Mouse (Mus musculus) liver (tissue): Measurements from ENCODE around the gene Adap1.

ENCODE experiments used
- DNase-seq: peaks from one replicate; pipeline ENCODE4 v3.0.0-alpha.2; 2020; ENCODE audit warnings: mixed read lengths

The Adap1 gene

GRCm38 (mm10) chr5:139325395-139325966 is at the start of gene Adap1:
Gene Adap1 (minus strand): TSS chr5:139325622.
- DNase-seq: peak; percentile 56

GRCm38 (mm10) chr5:139374841-139375240 is 49.4 kb upstream of the Adap1 start:
- no peak for DNase-seq

GRCm38 (mm10) chr5:139373889-139374444 is 48.5 kb upstream of the Adap1 start:
- DNase-seq: no peak

GRCm38 (mm10) chr5:139373126-139373525 is 47.7 kb upstream of the Adap1 start:
- DNase-seq: no peak

DNA sequence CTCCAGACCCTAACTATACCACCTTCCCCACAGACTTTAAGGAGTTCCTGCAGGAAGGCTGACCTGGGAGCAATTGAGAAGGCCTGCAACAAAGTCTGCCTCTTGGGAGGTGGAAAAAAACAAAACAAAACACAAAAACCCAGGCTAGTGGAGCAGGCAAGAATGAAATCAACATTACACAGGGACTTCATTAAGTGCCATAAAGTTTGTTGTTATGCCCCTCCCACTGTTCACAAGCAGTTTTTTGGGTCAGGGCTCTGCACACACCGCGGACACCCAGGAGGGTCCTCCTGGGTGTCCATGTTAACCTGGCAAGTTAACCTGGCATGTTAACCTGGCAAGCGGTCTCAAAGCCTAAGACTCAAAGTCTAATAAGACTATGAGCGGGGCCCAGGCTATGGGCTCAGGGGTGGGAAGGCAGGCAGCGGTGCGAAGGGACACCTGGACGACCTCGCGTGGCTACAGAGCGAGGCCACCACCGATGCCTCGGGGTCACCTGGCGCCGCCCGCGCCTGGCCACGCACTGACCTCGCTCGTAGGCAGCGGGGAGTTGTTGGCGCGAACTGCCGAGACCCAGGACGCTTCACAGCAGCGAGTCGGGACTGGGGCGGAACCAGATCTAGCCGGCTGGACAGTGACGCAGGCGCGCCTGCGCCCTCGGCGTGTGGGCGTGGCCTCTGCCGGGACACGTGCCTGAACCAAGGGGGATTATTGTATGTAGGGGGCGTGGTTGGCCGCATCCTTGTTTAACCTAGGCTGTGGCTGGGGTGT is 46.4 kb upstream of the Adap1 start:
- DNase-seq: peak; percentile 96

DNA sequence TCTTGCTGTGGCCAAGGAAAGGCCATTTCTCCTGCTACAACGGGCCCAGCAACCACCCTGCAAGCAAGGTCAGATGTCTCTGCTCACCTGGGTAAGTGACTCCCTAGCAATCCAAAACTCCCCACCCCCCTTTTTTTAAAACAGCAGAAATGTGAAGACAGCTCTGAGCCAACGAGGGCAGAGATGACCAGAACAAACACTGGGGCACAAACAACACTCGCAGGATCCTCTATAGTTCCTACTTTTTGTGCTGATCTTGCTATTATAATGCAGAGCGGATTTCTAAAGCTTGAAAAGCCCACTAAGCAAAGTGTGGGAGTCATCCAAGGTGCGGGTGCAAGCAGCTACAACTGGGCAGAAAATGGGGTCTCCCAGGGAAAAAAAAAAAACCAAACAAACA is 45.7 kb upstream of the Adap1 start:
- no peak for DNase-seq

DNA sequence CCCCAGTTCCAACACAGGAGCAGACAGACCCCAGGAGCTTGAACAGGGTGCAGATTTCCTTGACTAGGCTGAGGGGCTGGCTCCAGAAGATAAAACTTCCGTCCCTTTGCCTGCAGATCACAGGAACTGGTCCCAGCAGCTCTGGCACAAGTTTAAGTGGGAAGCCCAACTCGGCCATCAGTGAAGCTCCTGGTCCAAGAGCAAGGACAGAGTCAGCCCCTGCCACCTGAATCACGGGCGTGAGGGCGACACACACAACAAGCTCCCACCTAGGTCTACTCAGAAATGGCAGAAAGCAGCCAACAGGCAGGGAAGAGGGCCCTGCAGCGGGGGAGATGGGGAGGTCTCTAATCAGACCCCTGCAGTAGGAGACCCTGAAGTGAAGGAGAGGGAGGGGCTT is 44.9 kb upstream of the Adap1 start:
- DNase-seq: no peak

- no peak for DNase-seq
Observed at GRCm38 (mm10) chr5:139368638-139369320, 43.4 kb upstream of the Adap1 start.

DNA sequence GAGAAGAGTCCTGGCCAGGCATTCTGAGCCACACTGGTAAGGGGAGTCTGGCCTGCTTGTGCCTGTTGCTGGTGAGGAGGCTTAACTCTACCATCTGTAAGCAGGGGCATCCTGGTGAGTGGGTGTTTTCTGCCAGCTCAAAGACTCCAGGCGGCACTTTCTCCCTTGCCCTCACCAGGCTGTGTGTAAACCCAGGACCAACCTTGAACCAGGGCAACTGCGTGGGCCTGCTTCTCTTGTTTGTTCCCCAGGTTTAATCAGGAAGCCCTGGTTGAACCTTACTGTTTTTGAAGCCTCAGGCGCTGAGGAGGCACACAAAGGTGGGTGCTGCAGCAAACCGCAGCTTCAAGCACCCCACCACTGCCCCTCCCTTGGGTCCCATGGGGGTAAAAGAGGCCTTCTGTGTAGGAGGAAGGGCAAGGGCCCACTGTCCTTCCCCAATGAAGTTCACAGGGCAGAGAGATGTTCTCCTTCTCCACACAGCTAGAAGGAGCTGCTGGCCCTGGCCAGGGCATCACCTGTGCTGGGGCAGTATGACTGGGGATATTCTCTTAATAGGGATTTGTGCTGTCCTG is 42.5 kb upstream of the Adap1 start:
- no peak for DNase-seq

- no peak for DNase-seq
Observed at GRCm38 (mm10) chr5:139366484-139366883, 41.1 kb upstream of the Adap1 start.

- DNase-seq: peak; percentile 37
Observed at GRCm38 (mm10) chr5:139365827-139366226, 40.4 kb upstream of the Adap1 start.

DNA sequence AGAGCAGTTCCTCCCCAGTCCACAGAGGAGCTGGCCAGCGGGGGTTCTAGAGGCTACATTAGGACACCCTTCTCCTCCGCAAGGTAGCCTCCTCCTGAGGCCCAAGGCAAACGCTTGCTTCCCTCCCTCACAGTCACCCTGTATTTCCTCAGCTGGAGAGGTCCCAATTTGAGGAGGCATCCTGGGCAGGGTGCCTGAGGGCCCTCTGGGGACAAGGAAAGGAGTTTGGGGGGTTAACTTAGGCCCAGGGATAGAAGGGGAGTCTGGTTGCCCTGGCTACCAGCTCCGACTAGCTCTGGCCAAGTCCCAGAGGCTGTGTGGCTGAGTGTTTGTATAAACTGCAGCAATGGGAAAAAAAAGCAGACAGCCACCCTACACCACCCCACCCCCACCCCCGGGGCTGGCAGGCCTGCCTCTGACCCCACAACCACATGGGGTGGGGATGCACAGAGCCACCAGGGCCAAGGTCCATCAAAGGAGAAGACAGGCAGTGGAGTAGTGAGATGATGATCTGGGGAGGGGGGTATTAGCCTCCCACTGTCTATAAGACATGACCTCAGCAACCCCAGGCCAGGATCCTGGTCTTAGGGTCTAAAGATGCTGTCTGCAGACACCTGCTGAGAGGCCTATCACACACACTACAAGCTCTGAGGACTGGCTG is 39.6 kb upstream of the Adap1 start:
- peak; percentile 36 for DNase-seq

DNA sequence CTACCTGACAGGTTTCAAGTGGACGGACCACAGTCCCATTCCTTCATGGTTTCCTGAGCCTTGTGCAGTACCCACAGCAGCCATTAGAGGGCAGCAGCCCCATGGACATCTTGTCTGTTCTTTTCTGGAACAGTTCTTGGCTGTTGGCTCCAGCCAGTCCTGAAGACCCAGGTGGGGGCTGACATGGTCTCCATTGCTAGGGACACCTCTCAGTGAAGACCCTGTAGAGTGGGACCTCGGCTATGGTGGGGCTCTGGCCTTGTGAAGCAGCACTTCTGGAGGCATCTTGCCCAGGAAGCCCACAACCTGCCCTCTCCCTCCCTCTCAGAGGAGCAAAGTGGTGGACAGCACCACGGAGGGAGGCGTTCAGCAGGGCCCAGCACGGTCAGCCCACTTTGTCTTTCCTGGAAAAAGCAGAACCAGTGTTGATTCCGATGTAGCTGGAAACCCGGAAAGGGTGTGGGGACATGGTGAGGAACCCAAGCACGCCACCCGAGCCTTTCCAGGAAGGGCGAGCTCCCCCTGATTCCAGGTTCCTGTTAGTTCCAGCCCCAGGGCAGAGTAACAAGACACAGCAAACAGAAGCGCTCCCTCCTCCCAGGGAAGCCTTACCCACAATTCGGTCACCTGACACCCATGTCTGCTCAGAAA is 39.0 kb upstream of the Adap1 start:
- DNase-seq: peak; percentile 90

DNA sequence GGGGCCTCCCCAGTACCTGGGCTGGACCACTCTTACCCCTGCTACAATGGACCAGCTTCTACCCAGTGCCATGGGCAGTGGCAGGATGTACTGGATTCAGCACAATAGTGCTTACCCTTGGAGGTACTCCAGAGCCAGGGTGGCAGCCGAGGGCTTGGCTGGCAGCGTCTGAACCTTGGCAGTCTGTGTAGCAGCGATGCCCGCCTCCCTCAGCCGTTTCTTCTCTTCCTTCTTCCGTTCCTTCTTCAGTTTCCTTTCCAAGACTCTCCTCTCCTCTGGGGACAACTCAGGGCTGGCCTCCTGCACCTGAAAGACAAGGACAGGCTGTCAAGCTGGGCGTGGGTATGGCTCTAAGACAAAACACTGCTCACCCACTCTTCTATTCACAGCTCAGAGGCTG is 38.4 kb upstream of the Adap1 start:
- no peak for DNase-seq

DNA sequence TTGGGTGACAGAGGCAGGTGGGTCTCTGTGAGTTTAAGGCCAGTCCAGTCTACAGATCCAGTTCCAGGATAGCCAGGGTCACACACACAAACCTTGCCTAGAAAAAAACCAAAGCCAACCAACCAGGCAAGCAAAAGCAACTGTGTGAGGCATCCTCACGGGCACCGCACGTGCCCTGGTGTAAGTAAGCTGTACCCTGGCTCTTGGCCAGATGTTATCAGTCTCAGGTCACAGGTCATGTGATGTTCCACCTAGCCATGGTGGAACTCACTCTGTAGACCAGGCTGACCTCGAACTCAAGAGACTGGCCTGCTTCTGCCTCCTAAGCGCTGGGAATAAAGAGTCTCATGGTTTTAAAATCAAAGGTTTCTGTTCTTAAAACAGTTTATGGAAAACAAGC is 33.8 kb upstream of the Adap1 start:
- DNase-seq: no peak

- peak; percentile 52 for DNase-seq
Observed at GRCm38 (mm10) chr5:139358653-139359052, 33.2 kb upstream of the Adap1 start.

- peak; percentile 85 for DNase-seq
Observed at GRCm38 (mm10) chr5:139355235-139355772, 29.9 kb upstream of the Adap1 start.

DNA sequence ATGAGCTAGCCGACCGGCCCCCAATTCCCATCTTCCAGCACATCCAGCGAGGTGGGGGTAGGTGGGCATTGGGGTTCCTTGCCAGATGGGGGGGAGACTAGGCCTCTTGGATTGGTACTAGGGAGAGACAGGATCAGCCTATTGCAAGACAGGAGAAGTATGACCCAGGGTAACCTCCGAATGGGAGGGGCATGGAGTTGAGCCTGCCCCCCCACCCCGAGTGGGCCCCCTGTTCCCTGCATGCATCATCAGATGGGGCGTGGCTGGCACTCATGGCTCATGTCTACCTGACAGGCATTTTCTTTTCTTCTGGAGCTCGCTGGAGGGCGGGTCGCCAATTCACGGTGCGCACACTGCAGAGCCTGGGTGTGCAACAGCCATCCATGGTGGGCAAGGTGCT is 28.5 kb upstream of the Adap1 start:
- no peak for DNase-seq

DNA sequence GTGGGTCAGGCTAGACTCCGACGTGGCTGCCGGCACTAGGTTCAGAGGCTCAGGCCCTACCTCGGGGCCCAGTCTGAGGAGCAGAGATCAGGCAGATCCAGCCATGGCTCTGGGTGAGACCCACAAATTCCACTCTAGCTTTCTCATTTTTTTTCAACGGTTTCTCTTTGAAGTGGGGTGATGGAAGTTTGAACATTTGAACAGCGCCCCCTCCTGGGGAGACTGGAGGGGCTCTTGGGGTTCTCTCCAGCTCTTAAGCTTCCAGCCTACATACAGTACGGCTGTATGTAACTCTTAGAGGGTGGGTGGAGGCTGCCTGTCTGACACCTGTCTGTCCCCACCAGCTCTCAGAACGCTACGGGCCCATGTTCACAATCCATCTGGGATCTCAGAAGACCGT is 28.1 kb upstream of the Adap1 start:
- DNase-seq: peak; percentile 73

GRCm38 (mm10) chr5:139352317-139352716 is 26.9 kb upstream of the Adap1 start, which contains the start of gene Cyp2w1:
Gene Cyp2w1 (plus strand): TSS chr5:139352617.
- no peak for DNase-seq

- no peak for DNase-seq
Observed at GRCm38 (mm10) chr5:139351628-139352027, 26.2 kb upstream of the Adap1 start.

DNA sequence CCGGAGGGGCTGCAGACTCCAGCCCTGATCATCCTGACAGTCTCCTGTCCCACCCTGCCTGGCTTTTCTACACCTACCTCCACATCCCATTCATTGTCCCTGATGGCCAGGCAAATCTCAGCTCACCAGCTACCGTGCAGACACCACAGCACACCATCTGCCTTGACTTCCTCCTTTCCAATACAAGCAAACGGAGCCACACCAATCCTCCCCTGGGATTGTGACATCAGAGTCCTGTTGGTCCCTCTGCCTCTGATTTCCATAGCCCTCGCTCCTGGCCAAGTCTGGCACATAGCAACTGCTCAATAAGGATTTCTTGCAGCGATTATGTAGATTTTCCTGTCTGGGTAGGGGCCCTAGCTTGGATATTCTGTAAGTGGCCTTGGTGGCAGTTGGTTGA is 25.7 kb upstream of the Adap1 start, which contains the start of gene Cox19:
Cox19 (minus strand) TSS at position 285 of the 400 bp plus-strand sequence.
- no peak for DNase-seq
